Mouse (Mus musculus) frontal cortex, adult (tissue): ENCODE results near the gene Serinc3.
A peak's percentile ranks its signal among the peaks of the same experiment; 100 is the strongest.
"Not testable (repeated sequence)": the region's sequence is repeated elsewhere in the genome, so short reads cannot be mapped to it uniquely, and the experiment has no call there.

Source experiments
- ATAC-seq: cut with Nextera tagmentation; 2 replicates; pipeline ENCODE4 v1.9.2; 2017; ENCODE audit warnings: mild to moderate bottlenecking, moderate library complexity, mixed read lengths; ENCODE audit not compliant: low TSS enrichment

The Serinc3 gene

GRCm38 (mm10) chr2:163631223-163631622 is 13.7 kb downstream of the Serinc3 start:
- ATAC-seq = no peak

- ATAC-seq = not testable (repeated sequence)
Measured at GRCm38 (mm10) chr2:163621401-163621800, 23.5 kb downstream of the Serinc3 start.

GRCm38 (mm10) chr2:163620451-163620850 is 24.5 kb downstream of the Serinc3 start:
- ATAC-seq = no peak

GRCm38 (mm10) chr2:163617874-163618273 is 27.1 kb downstream of the Serinc3 start:
- ATAC-seq = no peak

- no peak for ATAC-seq
Measured at GRCm38 (mm10) chr2:163617232-163617863, 27.6 kb downstream of the Serinc3 start.

- peak; percentile 5; the same call in 1 of the 2 replicates for ATAC-seq
Measured at GRCm38 (mm10) chr2:163616652-163617227, 28.2 kb downstream of the Serinc3 start.

GRCm38 (mm10) chr2:163615906-163616651 is 28.9 kb downstream of the Serinc3 start:
- ATAC-seq = peak; percentile 74

GRCm38 (mm10) chr2:163615401-163615800 is 29.5 kb downstream of the Serinc3 start:
- ATAC-seq = no peak

GRCm38 (mm10) chr2:163613990-163614389 is 30.9 kb downstream of the Serinc3 start:
- no peak for ATAC-seq

- ATAC-seq = no peak
Measured at GRCm38 (mm10) chr2:163613206-163613605, 31.7 kb downstream of the Serinc3 start.

GRCm38 (mm10) chr2:163611176-163611575 is 33.8 kb downstream of the Serinc3 start:
- no peak for ATAC-seq

GRCm38 (mm10) chr2:163609281-163609975 is 35.5 kb downstream of the Serinc3 start:
- 0 out of 2 replicates have a peak, but pooled peaks have one; percentile 4 for ATAC-seq

- ATAC-seq = peak; percentile 36; the same call in 1 of the 2 replicates
Measured at GRCm38 (mm10) chr2:163608008-163608407, 36.9 kb downstream of the Serinc3 start.

- ATAC-seq = no peak
Measured at GRCm38 (mm10) chr2:163606161-163606560, 38.8 kb downstream of the Serinc3 start.

- peak; percentile 83 for ATAC-seq
Measured at GRCm38 (mm10) chr2:163602101-163602971, 42.6 kb downstream of the Serinc3 start, which contains the start of gene Ttpal. TSS of gene Ttpal (plus strand) at chr2:163602314.

- no peak for ATAC-seq
Measured at GRCm38 (mm10) chr2:163601712-163602100, 43.2 kb downstream of the Serinc3 start.

- ATAC-seq = peak; percentile 45
Measured at GRCm38 (mm10) chr2:163601066-163601465, 43.9 kb downstream of the Serinc3 start.

- ATAC-seq = no peak
Measured at GRCm38 (mm10) chr2:163599226-163599625, 45.7 kb downstream of the Serinc3 start.

GRCm38 (mm10) chr2:163597661-163598060 is 47.3 kb downstream of the Serinc3 start:
- no peak for ATAC-seq

GRCm38 (mm10) chr2:163596873-163597155 is 48.1 kb downstream of the Serinc3 start:
- ATAC-seq = no peak
